Mouse (Mus musculus) 416B (cell line): ENCODE results near the gene Olfr741.

Experiments used
- DNase-seq: peaks from one replicate; pipeline ENCODE4 v3.0.0; 2011; ENCODE audit warnings: low read depth

Olfr741 gene

GRCm38 (mm10) chr14:50472438-50472837 is at the start of gene Olfr741:
Gene Olfr741, plus strand, starts transcription at chr14:50472738.
- DNase-seq = no peak

- DNase-seq = no peak
These were observed 27.3 kb upstream of the Olfr741 start, which contains the start of gene Olfr740 for GRCm38 (mm10) chr14:50445245-50445644. Gene Olfr740, plus strand, starts transcription at chr14:50445545.

- DNase-seq = no peak
These were observed 5.9 kb downstream of the Olfr741 start for GRCm38 (mm10) chr14:50478406-50478805.

GRCm38 (mm10) chr14:50503300-50503699 is 30.8 kb downstream of the Olfr741 start, which contains the start of gene Olfr742:
Gene Olfr742, plus strand, starts transcription at chr14:50503600.
- DNase-seq = no peak

GRCm38 (mm10) chr14:50521539-50521938 is 49.0 kb downstream of the Olfr741 start, which contains the start of gene Olfr743:
Gene Olfr743, plus strand, starts transcription at chr14:50521839.
- no peak for DNase-seq
